Mouse (Mus musculus): ENCODE data around the gene St6galnac3.

DNA sequence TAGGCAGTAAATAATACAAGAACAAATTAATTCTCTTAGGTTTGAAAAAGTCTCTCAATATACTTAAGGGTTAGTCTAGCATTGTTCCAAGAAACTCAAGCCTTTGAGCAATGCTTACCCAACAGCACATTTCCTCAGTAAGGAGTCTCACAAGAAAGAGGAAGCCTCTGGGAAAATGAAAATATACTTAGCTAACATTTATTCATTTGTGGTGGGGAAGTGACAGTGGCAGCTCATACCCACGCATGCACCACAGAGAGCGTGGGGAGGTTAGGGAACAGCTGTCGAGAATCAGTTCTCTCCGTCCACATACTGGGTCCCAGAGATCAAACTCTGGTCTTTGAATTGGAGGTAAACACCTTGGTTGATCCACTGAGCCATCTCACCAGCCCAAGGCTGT lies 318.8 kb downstream of the St6galnac3 start:
- no peak for TF ChIP-seq CTCF (IDR thresholded peaks at IDR 0.05; ENCODE audit: control insufficient read depth, insufficient read depth, insufficient read length)
- TF ChIP-seq USF1 (IDR thresholded peaks at IDR 0.05; ENCODE audit: low read depth) = no peak
- TF ChIP-seq MYOG (IDR thresholded peaks at IDR 0.05; ENCODE audit: control insufficient read depth, extremely low read depth, insufficient read length) = no peak
- TF ChIP-seq MAX (IDR thresholded peaks at IDR 0.05) = no peak
- no peak for TF ChIP-seq CEBPB (IDR thresholded peaks at IDR 0.05; ENCODE audit: low read depth)
- no peak for TF ChIP-seq FOSL1 (IDR thresholded peaks at IDR 0.05; ENCODE audit: insufficient read depth, low read length, poor library complexity, severe bottlenecking)
